ENCODE assay signal across 15 mouse cellular contexts in genomic region chr4:150454571-150455306, GRCm38 (mm10).
DNase-seq lines count a peak whose midpoint lies in the region; ATAC-seq and TF ChIP-seq lines count a peak whose summit lies in the region.
"Had no signal": no experiment of that assay in that cellular context is flagged by ENCODE, and none has a peak within 500 bp of the region (broad histone marks: within the 10 kb centered on the region; RNA-seq: fewer than 3 reads in every experiment).

No protein-coding gene starts in this region.

- H3K36me3 ChIP-seq in intestine, postnatal 0 days (ENCODE audit: control insufficient read depth, insufficient read depth), result 0 out of 2 replicates have a peak, but pooled peaks cover 5% of the 10 kb centered on the region
- no peaks in the 10 kb centered on the region for H3K36me3 ChIP-seq in intestine, embryonic 16.5 days (ENCODE audit: control insufficient read depth, insufficient read depth, low read length)
- peaks cover 39% of the 10 kb centered on the region for H3K36me3 ChIP-seq in megakaryocyte, embryonic 14.5 days (replicated peaks; ENCODE audit: low read length)
- H3K36me3 ChIP-seq in liver, postnatal 0 days (replicated peaks; ENCODE audit: insufficient read depth, low read length), result no peaks in the 10 kb centered on the region
- H3K36me3 ChIP-seq: neural tube, embryonic 15.5 days had no signal

- no peak for TF ChIP-seq CTCF in intestine, postnatal 0 days (IDR thresholded peaks at IDR 0.05; ENCODE audit: low read depth)
- TF ChIP-seq CTCF in liver, postnatal 0 days (IDR thresholded peaks at IDR 0.05; ENCODE audit: low read depth), result no peak

- no peaks in the 10 kb centered on the region for H3K9me3 ChIP-seq in intestine, postnatal 0 days (ENCODE audit: control insufficient read depth)
- H3K9me3 ChIP-seq in intestine, embryonic 16.5 days (ENCODE audit: control insufficient read depth, low read length), result no peaks in the 10 kb centered on the region
- no peaks in the 10 kb centered on the region for H3K9me3 ChIP-seq in megakaryocyte, embryonic 14.5 days
- H3K9me3 ChIP-seq in liver, postnatal 0 days (ENCODE audit: low read length), result no peaks in the 10 kb centered on the region
- H3K9me3 ChIP-seq: neural tube, embryonic 15.5 days had no signal

- peak; percentile 81 for DNase-seq in heart, adult 11 months
- no peak for DNase-seq in heart, adult 18-20 months
- no peak for DNase-seq in liver, postnatal 0 days
- no peak for DNase-seq in right cerebral cortex, adult 18-20 months
- DNase-seq: adrenal gland, postnatal 25 days; cerebellum, postnatal 25 days; kidney, adult 11 months; thymus, adult 2 months had no signal

- H3K4me1 ChIP-seq in intestine, postnatal 0 days (replicated peaks; ENCODE audit: control insufficient read depth, insufficient read depth, low read length), result peaks cover 4% of the 10 kb centered on the region
- H3K4me1 ChIP-seq in intestine, embryonic 16.5 days (ENCODE audit: control insufficient read depth, insufficient read depth, low read length), result peaks cover 23% of the 10 kb centered on the region
- peaks cover 100% of the 10 kb centered on the region for H3K4me1 ChIP-seq in megakaryocyte, embryonic 14.5 days
- peaks cover 38% of the 10 kb centered on the region for H3K4me1 ChIP-seq in liver, postnatal 0 days (ENCODE audit: insufficient read depth)

- H3K9ac ChIP-seq in intestine, postnatal 0 days (ENCODE audit: low read depth, low read length), result no peak overlapping the region
- H3K9ac ChIP-seq in intestine, embryonic 16.5 days (ENCODE audit: low read depth, low read length), result no peak overlapping the region
- H3K9ac ChIP-seq in liver, postnatal 0 days (replicated peaks), result no peak overlapping the region; the same call in 1 of the 2 replicates
- H3K9ac ChIP-seq: neural tube, embryonic 15.5 days had no signal

- ATAC-seq in intestine, postnatal 0 days, result no peak
- no peak for ATAC-seq in intestine, embryonic 16.5 days
- no peak for ATAC-seq in megakaryocyte, adult 5-6 weeks (ENCODE audit: poor library complexity, severe bottlenecking)
- ATAC-seq in liver, postnatal 0 days, result peak; percentile 63

- WGBS in intestine, postnatal 0 days, result 60% methylated on average over 12 of the region's 12 CpGs
- WGBS in intestine, embryonic 16.5 days, result 48% methylated on average over 12 of the region's 12 CpGs
- 49% methylated on average over 12 of the region's 12 CpGs for WGBS in liver, postnatal 0 days (ENCODE audit: insufficient replicate concordance)

- no peak overlapping the region for H3K4me2 ChIP-seq in intestine, postnatal 0 days (replicated peaks; ENCODE audit: low read depth)
- H3K4me2 ChIP-seq in intestine, embryonic 16.5 days (ENCODE audit: low read depth, low read length), result no peak overlapping the region
- H3K4me2 ChIP-seq in liver, postnatal 0 days (ENCODE audit: low read depth, low read length), result no peak overlapping the region
- H3K4me2 ChIP-seq: neural tube, embryonic 15.5 days had no signal

- no peak overlapping the region for H3K4me3 ChIP-seq in intestine, postnatal 0 days (ENCODE audit: low read depth, low read length)
- no peak overlapping the region for H3K4me3 ChIP-seq in intestine, embryonic 16.5 days (ENCODE audit: low read length)
- peak overlapping the region; percentile 39 for H3K4me3 ChIP-seq in megakaryocyte, embryonic 14.5 days (replicated peaks)
- no peak overlapping the region for H3K4me3 ChIP-seq in liver, postnatal 0 days (ENCODE audit: low read depth, low read length)
- H3K4me3 ChIP-seq: erythroblast, embryonic 14.5 days; neural tube, embryonic 15.5 days had no signal

- H3K27ac ChIP-seq in intestine, postnatal 0 days (ENCODE audit: low read depth, low read length), result 0 out of 2 replicates have a peak overlapping the region, but pooled peaks have one; percentile 41
- H3K27ac ChIP-seq in intestine, embryonic 16.5 days (ENCODE audit: low read length), result no peak overlapping the region
- peak overlapping the region; percentile 80 for H3K27ac ChIP-seq in liver, postnatal 0 days (ENCODE audit: low read depth)
- H3K27ac ChIP-seq: macrophage; neural tube, embryonic 15.5 days had no signal

- no peaks in the 10 kb centered on the region for H3K27me3 ChIP-seq in intestine, postnatal 0 days (replicated peaks; ENCODE audit: control insufficient read depth, insufficient read depth, low read length)
- no peaks in the 10 kb centered on the region for H3K27me3 ChIP-seq in intestine, embryonic 16.5 days (replicated peaks; ENCODE audit: control insufficient read depth, insufficient read depth, low read length)
- H3K27me3 ChIP-seq in megakaryocyte, embryonic 14.5 days (replicated peaks), result no peaks in the 10 kb centered on the region
- H3K27me3 ChIP-seq in liver, postnatal 0 days (ENCODE audit: insufficient read depth, low read length), result no peaks in the 10 kb centered on the region
- H3K27me3 ChIP-seq: neural tube, embryonic 15.5 days had no signal

- no peak for TF ChIP-seq EP300 in liver, postnatal 0 days (IDR thresholded peaks at IDR 0.05; ENCODE audit: low read depth)
